Mouse (Mus musculus) lung, embryonic 15.5 days (tissue): ENCODE measurements around the gene Odf2l. TPM values are rescaled to one million over a fixed set of nuclear protein-coding genes. Genes with fewer than 3 reads are reported as not detected.

Experiments
- ATAC-seq: fragments of 200-750 bp; cut with Nextera tagmentation; 2 replicates; pipeline ENCODE4 v1.8.0; 2017; ENCODE audit warnings: moderate number of reproducible peaks, borderline replicate concordance; ENCODE audit not compliant: low FRiP score, low TSS enrichment; ENCODE audit errors: extremely low read depth
- H3K27ac ChIP-seq: fragments of 300-500 bp; sonication (generic); 2 replicates; pipeline ENCODE4 v1.5.1; 2015; ENCODE audit warnings: moderate library complexity, mild to moderate bottlenecking, inconsistent platforms
- H3K27me3 ChIP-seq: fragments of 300-500 bp; sonication (generic); 2 replicates; pipeline ENCODE4 v1.6.1; 2015; ENCODE audit warnings: inconsistent platforms
- H3K36me3 ChIP-seq: fragments of 300-500 bp; sonication (generic); 2 replicates; pipeline ENCODE4 v1.6.1; 2015; ENCODE audit warnings: inconsistent platforms
- H3K4me1 ChIP-seq: fragments of 300-500 bp; sonication (generic); 2 replicates; pipeline ENCODE4 v1.6.1; 2015; ENCODE audit warnings: inconsistent platforms
- H3K4me2 ChIP-seq: fragments of 300-500 bp; sonication (generic); 2 replicates; pipeline ENCODE4 v1.6.1; 2015; ENCODE audit warnings: inconsistent platforms, mild to moderate bottlenecking, moderate library complexity
- H3K4me3 ChIP-seq: fragments of 300-500 bp; sonication (generic); 2 replicates; pipeline ENCODE4 v1.5.1; 2015; ENCODE audit warnings: mild to moderate bottlenecking, inconsistent platforms
- H3K9ac ChIP-seq: fragments of 300-500 bp; sonication (generic); 2 replicates; pipeline ENCODE4 v1.6.1; 2015; ENCODE audit warnings: inconsistent platforms
- H3K9me3 ChIP-seq: fragments of 300-500 bp; sonication (generic); 2 replicates; pipeline ENCODE4 v1.6.1; 2016; ENCODE audit warnings: inconsistent platforms
- WGBS: fragments of 180-500 bp; shearing (Covaris S2); methylation state at CpG from one replicate; pipeline ENCODE4 v1.1.7; 2015; 5-methylcytosine and 5-hydroxymethylcytosine counted together
- polyA plus RNA-seq: library from polyadenylated mRNA; unstranded; fragments of >200 nt; fragmentation: Nextera tagmentation; extraction: Ambion mirVana; gene quantifications from 2 replicates; pipeline ENCODE4 v1.2.1, GENCODE M21; 2015

Odf2l gene
- polyA plus RNA-seq, 1 experiment from 2014 or later: 16.8 TPM

- Histone ChIP-seq H3K9me3 (no peaks in the 10 kb centered on the region), H3K27ac (no peak overlapping the region), H3K27me3 (no peaks in the 10 kb centered on the region), H3K4me3 (no peak overlapping the region), H3K4me2 (no peak overlapping the region), H3K9ac (no peak overlapping the region), H3K4me1 (no peaks in the 10 kb centered on the region), H3K36me3 (no peaks in the 10 kb centered on the region)
- ATAC-seq: no peak
- 80% methylated on average over 4 of the region's 4 CpGs for WGBS
These were observed 53.1 kb downstream of the Odf2l start for GRCm38 (mm10) chr3:145171390-145172060.

DNA sequence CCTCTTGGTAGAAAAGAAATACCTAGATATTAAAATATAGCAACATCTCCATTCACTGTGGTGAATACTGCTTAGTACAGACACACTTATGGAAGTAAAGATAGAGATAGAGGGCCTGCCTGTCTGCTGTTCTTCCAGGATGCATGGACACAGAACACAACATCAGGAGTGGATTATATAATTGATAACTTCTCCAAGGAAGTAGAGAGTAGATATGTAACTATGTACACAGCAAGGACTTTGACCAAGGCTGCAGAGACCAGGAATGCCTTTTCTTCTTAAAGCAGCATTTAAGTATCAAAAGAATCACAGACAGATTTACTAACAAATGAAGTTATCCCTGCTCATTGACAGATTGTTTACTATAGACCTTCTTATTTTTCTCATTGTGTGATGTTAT is 66.3 kb downstream of the Odf2l start:
- no peak overlapping the region for H3K27ac ChIP-seq
- no peak overlapping the region for H3K4me3 ChIP-seq
- H3K27me3 ChIP-seq: no peaks in the 10 kb centered on the region
- no peaks in the 10 kb centered on the region for H3K36me3 ChIP-seq
- no peak overlapping the region for H3K9ac ChIP-seq
- H3K4me1 ChIP-seq: no peaks in the 10 kb centered on the region
- ATAC-seq: no peak
- H3K4me2 ChIP-seq: no peak overlapping the region
- H3K9me3 ChIP-seq: no peaks in the 10 kb centered on the region

DNA sequence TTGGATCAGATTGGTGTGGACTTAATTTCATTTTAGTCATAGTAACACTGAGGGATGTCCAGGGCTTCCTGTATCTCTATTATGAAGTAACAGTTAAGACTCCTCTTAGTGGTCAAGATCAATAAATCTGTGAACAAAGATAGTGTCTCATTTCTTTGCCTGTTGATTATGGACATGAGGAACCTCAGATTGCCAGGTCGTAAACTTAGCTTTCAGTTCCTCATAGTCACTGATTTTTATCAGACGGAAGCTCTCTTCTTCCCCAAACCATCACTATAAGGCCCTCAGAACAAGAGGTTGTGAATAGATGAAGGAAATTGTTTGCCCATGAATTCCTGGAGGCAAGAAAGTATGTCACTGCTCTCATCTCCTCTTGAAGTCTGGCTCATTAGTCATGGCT is 73.6 kb downstream of the Odf2l start:
- H3K9ac ChIP-seq: no peak overlapping the region
- H3K4me1 ChIP-seq: no peaks in the 10 kb centered on the region
- H3K27ac ChIP-seq: no peak overlapping the region
- H3K27me3 ChIP-seq: no peaks in the 10 kb centered on the region
- no peaks in the 10 kb centered on the region for H3K9me3 ChIP-seq
- no peaks in the 10 kb centered on the region for H3K36me3 ChIP-seq
- 72% methylated on average over 2 of the region's 2 CpGs for WGBS
- ATAC-seq: no peak
- no peak overlapping the region for H3K4me3 ChIP-seq
- H3K4me2 ChIP-seq: no peak overlapping the region

DNA sequence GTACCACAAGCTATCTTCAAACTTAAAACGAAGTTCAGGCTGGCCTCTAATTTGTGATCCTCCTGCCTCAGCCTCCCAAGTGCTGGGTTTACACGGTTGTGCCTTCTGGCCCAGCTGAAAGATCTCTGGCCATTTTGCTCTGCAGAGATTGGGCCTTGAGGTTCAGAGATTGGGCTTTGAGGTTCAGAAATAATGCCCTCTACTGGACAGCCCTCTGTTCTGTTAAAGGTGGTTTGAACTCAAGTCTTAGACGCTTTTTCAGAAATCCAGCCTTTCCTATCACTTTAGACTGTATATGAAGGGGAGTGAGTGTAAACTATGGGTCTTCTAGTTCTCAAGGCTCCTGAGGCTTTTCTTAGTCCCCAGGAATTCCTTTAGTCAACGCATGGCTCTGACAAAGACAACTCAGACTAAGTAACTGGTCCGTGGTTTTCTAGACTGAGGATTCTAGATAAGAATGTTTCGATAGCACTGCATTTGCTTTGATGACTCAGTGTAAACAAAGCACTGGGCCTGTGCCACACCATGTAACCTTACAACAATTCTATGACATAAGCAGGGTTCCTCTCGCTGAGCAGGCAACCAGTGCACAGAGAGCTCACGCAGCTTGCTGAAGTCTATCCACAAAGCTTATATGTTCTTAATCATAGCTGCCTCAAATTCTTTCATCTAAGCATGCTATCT is 77.0 kb downstream of the Odf2l start:
- no peak overlapping the region for H3K4me2 ChIP-seq
- H3K27me3 ChIP-seq: no peaks in the 10 kb centered on the region
- H3K9ac ChIP-seq: no peak overlapping the region
- no peak overlapping the region for H3K27ac ChIP-seq
- H3K4me1 ChIP-seq: no peaks in the 10 kb centered on the region
- 56% methylated on average over 8 of the region's 8 CpGs for WGBS
- no peaks in the 10 kb centered on the region for H3K36me3 ChIP-seq
- H3K9me3 ChIP-seq: no peaks in the 10 kb centered on the region
- no peak for ATAC-seq
- no peak overlapping the region for H3K4me3 ChIP-seq

GRCm38 (mm10) chr3:145198050-145198449 is 79.7 kb downstream of the Odf2l start:
- no peak overlapping the region for H3K27ac ChIP-seq
- 83% methylated on average over 2 of the region's 2 CpGs for WGBS
- H3K4me3 ChIP-seq: no peak overlapping the region
- no peak overlapping the region for H3K9ac ChIP-seq
- H3K4me1 ChIP-seq: no peaks in the 10 kb centered on the region
- no peaks in the 10 kb centered on the region for H3K9me3 ChIP-seq
- no peak overlapping the region for H3K4me2 ChIP-seq
- no peak for ATAC-seq
- H3K27me3 ChIP-seq: no peaks in the 10 kb centered on the region
- no peaks in the 10 kb centered on the region for H3K36me3 ChIP-seq

Other genes with a start within 250 kb of the Odf2l start
- not detected in 2 replicates for gene Clca4b, start 186.1 kb upstream of the Odf2l start, polyA plus RNA-seq
- gene Clca4a, start 143.5 kb upstream of the Odf2l start, polyA plus RNA-seq: not detected in 2 replicates
- 0.09 TPM in 1 of 2 replicates, not detected in the other for gene Clca1, start 85.8 kb upstream of the Odf2l start, polyA plus RNA-seq
- 0.37 and 0.52 TPM in 2 replicates for gene Clca2, start 19.1 kb upstream of the Odf2l start, polyA plus RNA-seq
- gene Col24a1, start 173.9 kb downstream of the Odf2l start, polyA plus RNA-seq: 1.2 and 2.4 TPM in 2 replicates